Mouse (Mus musculus): ENCODE measurements around the gene Zfp217.

The Zfp217 gene

DNA sequence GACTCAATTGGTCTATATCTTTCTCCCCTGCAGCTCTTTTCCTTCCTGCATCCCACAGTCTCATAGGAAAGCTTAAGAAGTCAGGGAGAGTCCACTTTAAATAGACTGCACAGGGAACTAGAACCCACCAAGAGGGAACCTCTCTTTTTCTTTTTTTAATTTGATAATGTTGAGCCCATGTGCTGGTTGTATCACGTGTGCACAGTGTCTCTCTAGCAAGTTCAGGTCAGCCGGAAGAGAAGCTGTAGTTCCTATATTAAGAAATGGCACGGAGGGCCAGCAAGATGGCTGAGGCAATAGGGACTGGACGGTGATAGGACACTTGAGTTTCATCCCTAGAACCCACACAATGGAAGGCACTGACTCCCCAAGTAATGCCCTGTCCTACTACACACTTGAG lies 11.1 kb upstream of the Zfp217 start:
- no peak for DNase-seq (ENCODE audit: low spot score)

DNA sequence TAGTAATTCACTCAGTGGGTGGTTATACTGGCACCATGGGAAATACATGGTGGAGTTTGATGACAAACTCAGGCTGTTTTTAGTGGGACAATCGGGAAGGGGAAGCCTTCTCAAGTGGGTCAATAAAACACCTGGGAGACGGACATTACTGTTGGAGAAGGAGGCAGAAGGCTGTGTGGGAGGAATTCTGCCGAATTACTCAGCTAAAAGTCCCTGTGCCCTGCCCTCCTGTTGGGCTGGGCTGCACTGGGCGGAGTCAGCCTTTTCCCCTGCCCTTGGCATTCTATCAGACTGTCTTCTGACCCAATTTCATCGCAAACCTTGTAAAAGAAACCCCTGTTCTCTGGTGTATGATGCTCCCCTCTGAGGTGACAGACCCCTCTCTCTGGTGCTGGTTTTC lies 10.3 kb upstream of the Zfp217 start:
- DNase-seq (ENCODE audit: low spot score), result no peak

DNA sequence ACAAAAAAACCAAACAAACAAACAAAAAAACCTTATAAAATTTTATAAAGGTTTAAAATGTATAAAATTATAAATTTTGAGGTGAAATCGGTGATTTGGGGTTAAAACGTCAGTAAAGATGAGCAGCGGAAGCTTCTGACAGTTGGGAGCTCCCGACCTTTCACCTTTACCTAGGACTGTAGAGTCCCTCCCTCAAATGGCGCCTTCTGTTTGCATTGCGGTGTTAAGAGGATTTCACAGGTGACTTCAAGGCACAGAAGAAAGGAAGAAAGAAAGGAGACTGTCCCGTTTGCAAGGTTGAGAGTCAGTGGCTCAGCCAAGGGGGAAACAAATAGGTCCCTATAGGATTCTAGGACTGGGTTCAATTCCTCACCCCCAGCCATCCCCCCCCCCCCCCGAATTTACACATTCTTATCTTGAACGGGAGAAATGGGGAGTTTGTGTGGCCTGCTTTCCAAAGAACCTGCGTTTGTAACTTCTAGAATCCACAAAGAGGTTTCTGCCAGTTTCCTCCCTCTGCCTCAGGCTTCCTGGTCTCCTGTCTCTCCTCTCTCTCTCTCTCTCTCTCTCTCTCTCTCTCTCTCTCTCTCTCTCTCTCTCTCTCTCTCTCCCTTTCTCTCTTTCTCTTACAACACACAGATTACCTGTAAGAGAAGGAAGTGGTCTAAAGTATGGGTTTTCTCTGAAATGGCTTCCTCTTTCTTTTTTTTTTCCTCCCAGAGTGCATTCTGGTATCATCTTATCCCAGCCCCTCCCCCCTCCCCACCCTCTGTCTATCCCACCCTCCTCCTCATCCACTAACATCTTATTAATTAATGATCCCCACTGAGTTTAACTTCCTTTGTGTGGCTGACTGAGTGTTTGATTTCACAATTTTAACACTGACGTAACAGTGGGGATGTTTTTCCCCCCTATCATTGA lies 9.6 kb upstream of the Zfp217 start:
- DNase-seq (ENCODE audit: low spot score), result no peak

DNA sequence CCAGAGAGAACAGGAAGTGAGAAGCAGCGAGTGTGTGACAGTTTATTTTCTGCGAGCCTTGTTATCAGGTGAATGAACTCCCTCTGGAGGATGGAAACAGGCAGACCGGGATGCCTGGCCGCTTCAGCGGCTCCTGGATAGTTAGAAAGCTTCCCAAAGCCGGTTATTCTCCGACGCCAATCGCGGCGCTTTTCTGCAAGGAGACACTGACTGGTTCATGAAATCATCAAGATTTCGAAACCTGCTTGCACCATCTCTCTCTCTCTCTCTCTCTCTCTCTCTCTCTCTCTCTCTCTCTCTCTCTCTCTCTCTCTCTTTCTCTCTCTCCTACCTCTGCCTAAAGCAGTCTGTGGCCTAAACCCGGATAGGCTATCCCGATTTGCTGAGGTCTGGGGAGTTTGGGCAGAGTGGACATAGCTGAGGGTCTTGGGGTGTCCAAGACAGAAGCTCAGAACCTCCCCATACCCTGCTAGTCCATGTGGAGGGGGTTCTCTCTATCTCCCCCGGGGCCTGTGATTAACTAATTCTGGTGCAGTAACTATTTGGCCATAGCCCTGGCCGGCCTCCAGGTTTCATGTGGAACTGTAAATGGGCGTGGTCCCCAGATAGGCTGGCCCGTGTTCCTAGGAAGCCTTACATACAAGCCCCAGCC lies 7.3 kb upstream of the Zfp217 start:
- peak; percentile 83 for DNase-seq (ENCODE audit: low spot score)

DNA sequence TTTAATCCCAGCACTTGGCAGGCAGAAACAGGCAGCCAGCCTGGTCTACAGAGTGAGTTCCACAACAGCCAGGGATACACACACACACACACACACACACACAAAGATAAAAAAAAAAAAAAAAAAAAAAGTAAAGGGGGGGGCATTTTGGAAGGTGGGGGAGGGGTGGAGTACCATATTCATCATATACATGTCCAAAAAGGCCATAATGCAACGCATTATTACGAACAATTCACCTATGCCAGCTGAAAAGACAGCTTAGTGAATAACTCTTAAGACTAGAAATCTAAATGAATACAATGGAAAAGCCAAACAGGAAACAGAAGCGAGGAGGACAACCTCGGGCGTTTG lies 6.8 kb upstream of the Zfp217 start:
- DNase-seq (ENCODE audit: low spot score), result no peak

DNA sequence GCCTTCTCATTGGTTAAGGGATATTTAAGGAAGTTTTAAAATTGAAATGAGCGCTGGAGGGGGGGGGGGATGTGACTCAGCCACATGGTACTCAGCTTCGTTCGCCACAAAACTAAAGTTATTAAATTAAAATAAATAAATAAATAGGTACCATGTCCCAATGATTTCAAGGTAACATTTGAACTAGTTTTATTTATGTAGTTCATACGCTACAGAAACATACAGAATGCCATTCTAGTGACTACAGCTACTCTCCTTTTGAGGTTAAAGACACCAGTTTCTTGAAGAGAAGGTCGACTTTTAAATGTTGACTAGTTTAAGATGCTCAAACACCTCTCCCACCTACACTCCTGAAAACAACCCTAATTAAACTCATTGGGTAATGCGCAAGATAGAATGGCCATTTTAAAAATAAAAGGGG lies 6.4 kb upstream of the Zfp217 start:
- no peak for DNase-seq (ENCODE audit: low spot score)

DNA sequence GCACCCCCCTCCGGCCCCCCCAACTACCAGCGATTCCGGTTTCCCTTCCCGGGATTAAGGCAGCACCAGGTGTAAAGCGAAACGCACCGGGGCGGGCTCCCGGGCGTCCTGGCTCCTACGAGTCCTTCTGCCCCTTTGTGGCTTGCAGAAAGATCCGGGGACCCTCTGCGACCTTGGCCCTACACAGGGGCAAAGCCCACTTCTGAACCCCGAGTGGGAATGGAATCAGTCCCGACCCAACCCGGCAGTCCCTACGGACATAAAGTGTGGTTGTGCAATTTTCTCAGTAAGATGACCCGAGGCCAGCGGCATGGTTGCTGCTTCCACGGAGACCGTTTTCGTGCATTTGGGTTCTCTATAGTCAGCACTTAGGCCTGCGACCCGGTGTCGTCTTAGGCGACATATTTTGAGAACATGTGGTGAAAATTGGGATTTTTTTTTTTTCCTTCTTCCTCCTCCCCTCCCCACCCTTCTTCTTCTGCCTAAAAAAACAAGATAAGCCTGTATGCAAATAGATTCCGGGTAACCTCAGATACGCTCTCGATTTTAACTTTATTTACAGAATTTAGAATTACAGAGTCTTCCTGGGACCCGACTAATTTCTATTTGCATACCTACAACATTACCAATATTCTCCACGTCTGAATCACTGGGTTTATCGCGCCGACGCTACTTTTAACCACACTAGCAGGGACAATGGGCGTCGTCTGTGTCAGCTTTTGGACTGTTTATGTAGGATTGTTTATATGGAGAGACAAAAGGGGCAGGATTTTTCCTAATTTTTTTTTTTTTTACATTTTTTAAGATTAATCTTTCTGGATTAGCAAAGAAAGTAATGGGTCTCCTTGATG lies 5.7 kb upstream of the Zfp217 start:
- DNase-seq (ENCODE audit: low spot score), result no peak

DNA sequence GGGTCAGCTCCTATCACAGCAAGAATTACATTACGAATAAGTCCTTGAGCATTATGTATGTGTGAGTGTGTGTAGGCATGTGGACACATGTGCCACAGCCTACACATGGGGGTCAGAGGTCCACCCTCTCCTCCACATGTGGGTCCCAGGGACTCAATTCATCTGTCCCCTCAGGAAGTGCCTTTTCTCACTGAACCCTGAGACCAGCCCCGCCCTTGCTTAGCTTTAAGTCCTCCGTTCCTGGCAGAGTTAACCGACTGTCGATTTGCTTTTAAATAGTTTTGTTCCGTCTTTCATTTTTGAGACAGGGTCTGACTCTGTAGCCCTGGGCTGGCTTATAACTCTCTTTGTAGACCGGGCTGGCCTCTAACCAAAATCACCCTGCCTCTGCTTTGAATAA lies 5.0 kb upstream of the Zfp217 start:
- no peak for DNase-seq (ENCODE audit: low spot score)

DNA sequence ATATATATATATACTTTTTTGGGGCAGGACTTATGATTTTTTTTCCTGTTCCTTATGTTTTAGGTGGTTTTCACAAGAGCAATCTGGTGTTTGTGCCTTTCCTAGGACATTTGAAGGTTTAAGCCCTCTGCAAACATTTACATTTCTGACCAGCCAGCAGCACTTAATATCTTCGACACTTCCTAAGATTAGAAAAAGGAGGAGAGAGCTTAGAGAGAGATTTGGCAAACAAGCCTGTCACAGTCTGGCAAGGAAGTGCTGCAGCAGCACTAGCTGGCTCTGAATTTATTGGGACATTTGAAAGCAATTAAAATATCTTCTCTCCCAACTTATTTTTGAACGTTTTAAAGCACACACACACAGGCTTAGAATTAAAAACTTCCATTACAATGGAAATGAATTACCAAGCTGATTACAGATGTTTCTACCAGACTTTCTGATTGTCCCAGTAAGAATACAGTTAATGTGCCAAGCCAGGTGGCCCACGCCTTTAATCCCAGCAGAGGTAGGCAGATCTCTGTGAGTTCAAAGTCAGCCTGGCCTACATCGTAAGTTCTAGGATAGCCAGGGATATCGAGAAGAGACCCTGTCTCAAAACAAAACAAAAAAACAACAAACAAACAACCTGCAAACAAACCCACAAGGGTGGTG lies 4.3 kb upstream of the Zfp217 start:
- no peak for DNase-seq (ENCODE audit: low spot score)

DNA sequence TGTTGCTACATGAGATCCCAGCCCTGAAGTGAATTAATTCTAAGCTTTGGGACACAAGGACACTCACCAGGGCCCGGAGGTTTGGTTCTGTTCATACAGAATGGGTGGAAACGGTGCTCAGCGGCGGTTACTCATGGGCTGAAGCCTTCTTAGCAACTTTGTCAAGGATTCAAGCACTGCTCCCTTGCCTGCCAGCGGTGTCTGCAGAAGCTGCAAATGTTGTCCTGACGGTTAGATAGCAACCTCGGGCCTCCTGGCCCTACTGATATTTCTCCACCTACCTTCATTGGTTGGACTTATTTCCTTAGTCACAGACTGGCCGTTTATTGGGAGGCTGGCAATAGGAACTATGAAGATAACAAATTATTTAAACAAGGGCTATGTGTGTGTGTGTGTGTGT lies 3.6 kb upstream of the Zfp217 start:
- DNase-seq (ENCODE audit: low spot score), result no peak

DNA sequence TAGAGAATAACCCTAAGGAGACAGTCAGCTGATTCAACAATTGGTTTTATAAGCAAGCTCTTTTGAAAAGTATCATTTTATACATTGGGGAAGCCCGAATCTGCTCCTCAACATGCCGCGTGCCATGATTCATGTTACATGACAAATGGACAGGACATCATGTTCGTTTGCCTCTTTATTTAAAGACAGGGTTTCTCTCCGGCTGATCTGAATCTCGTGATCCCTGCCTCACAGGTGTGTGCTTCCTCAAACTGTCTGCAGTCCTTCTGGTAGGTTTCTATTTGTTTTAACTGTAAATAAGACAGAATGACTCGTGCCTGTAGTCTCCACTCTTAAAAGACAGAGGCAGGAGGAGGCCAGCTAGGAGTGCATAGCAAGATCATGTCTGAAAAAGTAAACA lies 925 bp upstream of the Zfp217 start:
- no peak for DNase-seq (ENCODE audit: low spot score)

DNA sequence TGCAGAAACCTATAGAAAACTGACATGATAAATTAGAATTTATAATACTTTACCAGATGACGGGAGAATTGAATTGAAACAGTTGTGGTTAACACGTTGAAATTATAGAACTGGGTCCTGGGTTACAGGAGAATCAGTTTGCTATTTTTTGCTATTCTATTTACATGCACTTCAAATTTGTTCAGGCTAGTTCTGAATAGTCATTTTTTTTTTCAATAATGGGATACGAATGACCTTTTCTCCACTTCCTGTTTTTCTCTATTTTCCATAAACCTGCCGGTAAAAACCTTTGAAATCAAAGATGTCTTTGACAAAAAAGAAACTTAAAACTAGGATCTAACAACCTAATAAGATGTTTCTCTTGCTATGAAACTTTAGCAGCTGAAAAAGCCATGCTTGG lies 733 bp downstream of the Zfp217 start:
- no peak for DNase-seq (ENCODE audit: low spot score)

DNA sequence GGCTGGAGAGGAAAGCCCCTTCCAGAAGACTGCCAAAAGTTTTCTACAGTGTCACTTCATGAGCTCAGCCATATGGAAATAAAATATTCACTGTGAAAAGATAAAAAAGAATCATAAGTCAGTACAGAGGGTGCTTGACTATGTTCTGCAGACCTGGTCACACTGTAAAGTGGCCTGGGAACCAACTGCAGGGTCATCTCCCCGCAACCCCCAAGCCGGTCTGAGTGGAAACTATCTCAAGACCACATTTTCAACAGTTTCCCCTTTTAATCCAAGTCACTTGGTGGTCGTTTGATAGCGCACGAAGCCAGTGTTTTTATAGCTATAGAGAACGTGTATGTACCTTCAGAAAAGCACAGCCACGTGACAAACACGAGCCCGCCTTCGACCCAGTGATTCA lies 3.6 kb downstream of the Zfp217 start:
- DNase-seq (ENCODE audit: low spot score), result no peak

DNA sequence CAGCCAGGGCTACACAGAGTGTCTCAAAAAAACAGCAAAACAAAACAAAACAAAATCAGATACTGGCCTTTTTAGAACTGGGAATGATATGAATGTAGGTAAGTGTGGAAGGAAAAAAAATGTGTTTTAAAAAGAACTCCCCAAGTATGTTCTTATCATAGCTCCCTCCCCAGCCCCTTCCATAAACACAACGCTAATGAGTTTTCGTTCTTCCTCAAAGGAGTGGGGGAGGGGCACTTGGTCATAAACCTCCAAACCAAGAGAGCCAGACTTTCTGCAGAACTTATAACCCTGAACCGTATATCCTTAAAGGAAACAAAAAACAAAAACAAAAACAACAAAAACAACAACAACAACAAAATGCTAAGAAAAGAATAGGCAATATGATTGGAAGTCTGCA lies 4.0 kb downstream of the Zfp217 start:
- DNase-seq (ENCODE audit: low spot score), result no peak

DNA sequence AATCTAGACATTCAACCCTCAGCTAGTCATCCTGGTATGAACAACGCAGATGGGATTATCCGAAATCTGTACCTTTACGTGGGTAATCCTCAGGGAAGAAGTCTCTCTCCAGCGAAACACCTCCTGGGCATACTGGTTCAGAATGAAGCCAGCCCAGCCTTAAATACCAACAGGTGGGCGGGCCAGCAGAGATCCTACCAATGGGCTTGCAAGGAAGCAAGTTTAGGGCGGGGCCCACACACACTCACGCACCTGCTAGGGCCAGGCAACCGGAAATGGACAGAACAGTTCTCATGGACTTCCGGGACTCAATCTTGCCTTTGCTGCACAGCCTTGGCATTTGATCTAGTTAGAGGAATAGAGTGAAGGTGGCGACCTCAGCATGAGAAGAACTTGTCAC lies 5.4 kb downstream of the Zfp217 start:
- DNase-seq (ENCODE audit: low spot score), result no peak

DNA sequence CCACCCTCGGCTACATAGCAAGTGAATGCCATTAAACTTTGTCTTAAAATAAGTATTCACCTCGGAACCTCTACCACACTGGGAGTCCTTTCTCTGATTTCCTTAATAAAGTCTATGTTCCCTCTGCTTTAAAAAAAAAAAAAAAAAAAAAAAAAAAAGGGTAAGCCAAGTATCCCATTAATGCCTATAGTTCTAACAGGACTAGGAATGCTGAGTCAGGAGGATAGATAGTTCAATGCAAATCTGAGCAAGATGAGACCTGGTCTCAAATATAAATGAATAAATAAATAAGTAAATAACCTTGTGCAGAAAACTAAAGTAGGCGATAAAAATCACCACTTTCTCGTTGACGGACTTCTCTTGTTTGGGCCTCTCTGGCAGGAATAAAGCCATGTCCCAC lies 6.4 kb downstream of the Zfp217 start:
- no peak for DNase-seq (ENCODE audit: low spot score)

DNA sequence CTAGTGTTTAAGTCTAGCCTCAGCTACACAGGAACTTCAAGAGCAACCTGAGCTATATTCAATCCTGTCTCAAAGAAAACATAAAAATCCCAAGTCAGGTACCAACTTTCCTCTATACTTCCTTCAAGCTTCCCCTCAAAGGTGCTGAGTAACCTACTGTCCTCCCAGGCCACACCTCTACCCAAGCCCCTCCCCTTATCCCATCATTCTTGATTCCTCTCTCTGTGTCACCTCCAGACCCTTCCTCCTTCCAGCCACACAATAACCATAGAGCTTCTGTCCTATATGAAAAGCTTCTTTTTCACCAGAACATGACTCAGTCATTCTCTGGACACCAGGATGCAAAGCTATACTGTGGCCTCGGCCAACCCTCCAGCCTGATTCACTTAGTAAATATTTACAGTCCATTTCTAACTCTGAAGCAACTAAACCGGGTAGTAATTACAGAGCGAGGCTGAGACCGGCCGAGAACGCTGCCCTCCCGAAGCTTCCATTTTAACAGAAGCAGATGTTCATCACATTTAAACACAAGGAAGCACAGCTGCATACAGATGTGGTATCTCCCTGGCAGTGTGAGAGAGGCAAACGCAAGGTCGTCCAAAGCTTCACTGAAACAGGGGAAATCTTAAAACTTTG lies 8.4 kb downstream of the Zfp217 start:
- DNase-seq (ENCODE audit: low spot score), result no peak

DNA sequence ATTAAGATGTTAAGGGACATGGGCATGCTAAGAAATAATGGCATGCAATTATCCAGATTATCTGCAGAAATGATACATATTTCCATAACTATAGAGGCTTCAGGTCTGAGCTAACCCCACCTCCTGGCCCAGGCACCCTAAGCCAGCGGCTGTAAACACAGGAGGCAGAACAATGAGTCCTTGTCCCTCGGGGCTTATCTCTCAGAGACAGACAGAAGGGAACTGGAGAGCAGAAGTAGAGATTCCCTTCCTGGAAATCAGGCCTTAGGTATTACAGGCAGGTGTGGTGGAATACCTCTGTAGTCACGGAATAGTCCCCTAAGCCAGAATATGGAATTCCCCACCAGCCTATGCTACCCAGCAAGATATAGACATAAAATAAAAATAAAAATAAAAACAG lies 11.0 kb downstream of the Zfp217 start:
- no peak for DNase-seq (ENCODE audit: low spot score)

DNA sequence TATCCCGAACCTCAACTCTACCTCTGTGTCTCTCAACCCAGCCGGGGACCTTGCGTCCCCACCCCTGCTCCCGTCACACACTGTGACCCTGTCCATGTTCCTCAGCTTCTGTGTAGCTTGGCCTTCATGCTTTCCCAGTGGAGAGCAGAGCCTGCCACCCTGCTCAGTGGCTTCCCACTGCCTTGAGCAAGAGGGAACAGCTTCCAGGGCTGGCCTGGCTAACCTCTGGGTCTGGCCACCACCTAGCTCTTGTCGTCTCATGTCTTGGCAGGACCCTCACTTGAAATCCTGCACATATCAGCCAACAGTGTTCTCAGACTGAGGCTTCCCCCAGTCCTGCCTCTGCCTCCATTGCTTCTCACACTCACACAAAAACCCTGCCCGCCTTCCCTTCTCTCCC lies 12.1 kb downstream of the Zfp217 start:
- no peak for DNase-seq (ENCODE audit: low spot score)

DNA sequence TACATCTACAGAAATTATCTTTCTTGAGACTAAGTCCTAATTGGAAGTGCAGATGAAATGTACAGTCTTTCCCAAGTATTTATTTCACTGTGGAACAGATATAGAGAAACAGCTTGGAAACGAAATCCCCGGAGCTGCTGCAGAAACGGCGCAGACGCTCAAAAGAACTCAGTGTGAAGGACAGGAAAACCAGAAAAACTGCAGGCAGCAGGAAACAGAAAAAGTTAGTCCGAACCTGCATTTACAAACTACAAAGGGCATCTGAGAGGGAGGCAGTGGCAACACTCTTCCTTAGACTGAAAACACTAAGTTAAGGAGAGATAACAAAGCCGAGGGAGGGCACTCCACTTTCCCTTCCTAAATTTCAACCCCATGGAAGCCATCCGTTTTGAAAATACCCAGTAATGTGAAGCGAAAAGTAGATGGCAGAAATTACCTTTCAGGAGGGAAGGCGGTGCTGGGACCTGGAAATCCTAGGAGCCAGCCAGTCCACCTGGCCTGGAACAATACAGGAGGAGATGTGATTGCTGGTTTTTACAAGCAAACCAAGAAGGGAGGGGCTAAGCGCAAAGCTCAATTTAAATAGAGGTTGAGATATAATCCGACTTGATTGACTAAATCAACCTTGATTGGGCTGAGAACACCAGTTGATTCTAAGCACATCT lies 13.7 kb downstream of the Zfp217 start:
- no peak for DNase-seq (ENCODE audit: low spot score)

DNA sequence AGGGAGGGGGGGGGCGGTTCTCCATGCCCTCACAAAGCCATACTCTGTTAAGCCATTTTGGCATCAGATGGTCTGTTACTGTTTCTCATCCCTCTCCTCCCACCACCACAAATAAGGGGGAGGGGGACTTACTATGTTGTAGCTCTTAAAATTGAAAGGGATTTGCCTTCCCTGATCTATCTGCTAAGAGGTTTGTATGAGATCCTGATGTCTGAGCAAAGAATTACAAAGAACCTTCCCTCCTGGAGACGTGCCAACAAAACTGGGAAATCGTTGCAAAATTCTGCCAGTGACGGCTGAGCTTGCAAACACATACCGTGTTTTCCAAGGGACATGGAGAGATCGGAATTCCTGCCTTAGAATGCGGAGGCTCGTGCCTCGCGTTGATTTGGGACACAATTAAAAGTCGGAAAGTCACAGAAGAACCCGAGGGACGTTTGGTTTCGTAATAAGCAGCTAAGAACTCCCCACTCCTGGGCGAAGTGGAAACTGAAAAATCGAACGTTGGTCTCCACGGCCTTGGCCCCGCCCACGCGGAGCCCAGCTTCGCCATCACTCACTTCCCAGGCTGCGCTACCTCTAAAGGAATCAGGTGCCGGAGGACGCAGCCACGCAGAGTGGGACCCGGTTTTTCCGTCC lies 14.7 kb downstream of the Zfp217 start:
- DNase-seq (ENCODE audit: low spot score), result peak; percentile 87
